Mouse (Mus musculus) layer of hippocampus, postnatal 36 days (tissue): ENCODE measurements around the gene Gm7694. TPM values are rescaled to one million over a fixed set of nuclear protein-coding genes. Genes with fewer than 3 reads are reported as not detected.

Experiments
- DNase-seq, 2 experiments: peaks; one replicate each; pipeline ENCODE4 v3.0.0; 2022
- total RNA-seq, 2 experiments: library from RNA; stranded (reverse); gene quantifications; 2 replicates each; pipeline ENCODE4 v1.2.3; 2021

The Gm7694 gene
- total RNA-seq, result 1 to 10 TPM; 3.7 to 5.0 TPM

- DNase-seq, result no peak
Observed at GRCm38 (mm10) chr1:170306232-170306631, at the start of gene Gm7694. Gene Gm7694, minus strand, starts transcription at chr1:170306332.

GRCm38 (mm10) chr1:170353335-170353734 is 47.2 kb upstream of the Gm7694 start:
- no peak for DNase-seq

DNA sequence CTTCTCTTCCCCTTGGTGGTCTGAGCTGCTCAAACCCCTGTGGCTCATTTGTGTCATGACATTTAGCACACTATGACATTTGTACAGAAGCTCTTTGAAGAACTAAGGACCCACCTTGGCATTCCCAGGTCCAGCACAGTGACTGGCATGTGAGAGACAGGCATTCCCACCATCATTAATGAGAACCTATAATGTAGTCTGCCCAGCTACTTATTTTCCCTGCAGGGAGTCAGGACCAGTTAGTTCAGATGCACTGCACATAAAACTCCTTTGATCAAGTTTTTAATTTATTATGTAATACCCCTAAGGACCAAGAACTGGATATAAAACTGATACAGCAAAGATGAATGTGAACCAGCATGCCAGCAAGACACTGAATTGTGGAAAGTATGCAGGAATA is 44.9 kb upstream of the Gm7694 start:
- no peak for DNase-seq

- no peak for DNase-seq
Observed at GRCm38 (mm10) chr1:170346266-170346665, 40.1 kb upstream of the Gm7694 start.

DNA sequence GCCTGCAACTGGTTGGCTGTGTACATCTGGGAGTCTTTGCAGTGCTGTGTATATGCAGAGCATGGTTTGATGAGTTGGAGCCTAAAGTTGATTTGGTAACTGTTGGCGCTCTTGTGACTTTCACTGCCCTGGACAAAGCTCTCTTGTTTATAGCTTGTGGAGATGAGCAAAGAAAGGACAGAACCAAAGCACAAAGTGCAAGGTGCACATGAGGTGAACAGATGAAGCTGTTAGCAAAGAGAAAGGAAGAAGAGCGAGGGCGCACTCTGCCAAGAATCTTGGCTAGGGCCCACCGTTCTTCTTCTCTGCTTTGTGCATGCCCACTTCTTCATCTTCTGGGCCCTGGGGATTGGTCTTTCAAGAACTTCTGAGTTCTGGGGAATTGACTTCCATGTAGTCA is 37.8 kb upstream of the Gm7694 start:
- no peak for DNase-seq

GRCm38 (mm10) chr1:170343081-170343480 is 36.9 kb upstream of the Gm7694 start:
- DNase-seq, result no peak

- DNase-seq, result no peak
Observed at GRCm38 (mm10) chr1:170339943-170340342, 33.8 kb upstream of the Gm7694 start.

- DNase-seq, result no peak
Observed at GRCm38 (mm10) chr1:170332775-170333174, 26.6 kb upstream of the Gm7694 start.

GRCm38 (mm10) chr1:170331926-170332325 is 25.8 kb upstream of the Gm7694 start:
- no peak for DNase-seq

DNA sequence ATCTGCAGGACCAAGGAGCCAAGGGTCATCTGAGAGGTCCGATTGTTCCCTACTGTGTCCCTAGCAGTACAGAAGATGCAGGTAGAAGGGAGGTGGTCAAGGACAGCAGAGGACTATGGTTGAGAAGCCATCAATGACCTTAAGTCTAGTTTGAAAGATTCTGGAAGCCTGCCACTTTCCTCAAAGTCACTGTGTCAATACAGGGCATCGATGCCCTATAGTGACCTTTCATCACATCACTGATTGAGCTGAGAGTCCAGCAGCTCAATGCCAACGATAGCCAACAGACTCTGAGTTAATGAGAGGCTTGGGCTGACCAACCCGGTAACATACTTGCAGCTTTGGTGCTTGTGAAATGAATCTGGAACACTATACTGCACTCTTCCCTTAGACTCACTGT is 19.1 kb upstream of the Gm7694 start:
- DNase-seq, result no peak

DNA sequence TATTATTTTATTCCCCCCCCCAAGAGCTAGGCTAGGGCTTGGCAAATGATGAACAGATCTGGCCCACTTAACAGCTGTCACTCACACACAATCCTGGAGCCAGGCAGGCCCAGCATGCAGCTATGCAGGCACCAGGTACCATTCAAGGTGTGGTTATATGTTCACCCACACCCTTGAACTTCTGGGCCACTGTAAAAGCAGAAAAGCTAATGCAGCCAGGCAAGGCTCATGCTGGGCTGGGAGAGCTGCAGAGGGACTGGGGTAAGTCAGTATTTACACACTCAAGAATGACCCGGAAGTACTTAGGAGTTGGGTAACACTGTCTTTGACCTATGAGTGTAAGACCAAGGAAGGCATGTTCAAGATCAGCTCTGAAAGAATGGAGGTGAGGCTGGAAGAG is 18.2 kb upstream of the Gm7694 start:
- no peak for DNase-seq

DNA sequence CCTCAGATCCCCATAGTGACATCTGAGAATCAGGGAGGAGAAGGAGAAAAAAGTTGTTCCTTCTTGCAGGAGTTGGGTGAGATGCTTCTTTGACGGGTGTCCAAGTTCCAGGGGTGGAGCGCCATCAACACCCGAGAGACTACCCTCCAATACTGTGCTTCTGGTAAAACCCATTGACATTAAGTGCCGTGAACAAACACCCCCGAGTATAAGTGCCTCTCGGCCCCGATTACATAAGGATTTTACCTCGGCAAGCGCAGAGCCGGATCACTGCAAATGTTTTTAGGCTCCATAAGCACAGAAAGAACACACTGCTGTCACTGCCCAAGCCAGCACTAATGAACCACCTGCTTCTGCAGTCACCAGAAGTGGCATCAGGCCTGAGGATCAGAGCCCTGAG is 16.9 kb upstream of the Gm7694 start:
- DNase-seq, result no peak

GRCm38 (mm10) chr1:170322046-170322445 is 15.9 kb upstream of the Gm7694 start:
- no peak for DNase-seq

DNA sequence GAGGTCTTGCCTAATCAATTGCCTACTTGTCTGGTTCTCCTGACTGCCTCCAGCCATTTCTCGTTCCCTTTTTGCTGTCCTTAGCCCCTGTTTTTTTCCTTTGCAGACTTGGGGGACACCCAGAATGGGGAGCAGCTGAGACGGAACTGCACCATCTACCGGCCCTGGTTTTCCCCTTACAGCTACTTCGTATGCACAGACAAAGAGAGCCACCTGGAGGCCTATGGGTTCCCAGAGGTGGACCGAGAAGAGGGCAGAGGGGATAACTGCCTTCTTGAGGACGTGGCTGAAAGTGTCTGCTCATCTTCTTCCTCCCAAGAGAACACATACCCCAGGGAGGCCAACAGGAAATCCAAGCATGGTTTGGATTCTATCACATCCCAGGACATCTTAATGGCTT is 5.3 kb upstream of the Gm7694 start:
- no peak for DNase-seq

DNA sequence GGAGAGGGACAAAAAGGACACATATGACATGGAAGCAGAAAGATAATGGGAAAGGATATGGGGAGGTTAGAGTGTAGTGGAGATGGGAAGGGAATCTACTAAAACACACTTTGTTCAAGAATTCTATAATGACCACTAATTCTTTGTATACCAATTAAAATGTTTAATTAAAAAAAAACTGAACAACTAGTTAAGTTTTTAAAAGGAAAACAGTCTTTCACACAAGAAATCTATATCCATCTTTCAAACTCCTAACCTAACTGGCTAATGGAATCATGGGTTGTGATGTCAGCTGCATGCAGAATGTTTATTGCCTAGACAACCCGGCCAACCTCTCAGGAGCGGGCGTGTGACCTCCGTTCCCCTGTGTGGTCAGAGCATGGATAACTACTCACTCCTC is 2.4 kb upstream of the Gm7694 start, which contains the start of gene Spata46:
TSS of gene Spata46 (plus strand) at position 301 of the 400 bp plus-strand sequence.
- DNase-seq, result no peak

GRCm38 (mm10) chr1:170305002-170305401 is 1.1 kb downstream of the Gm7694 start:
- DNase-seq, result no peak

DNA sequence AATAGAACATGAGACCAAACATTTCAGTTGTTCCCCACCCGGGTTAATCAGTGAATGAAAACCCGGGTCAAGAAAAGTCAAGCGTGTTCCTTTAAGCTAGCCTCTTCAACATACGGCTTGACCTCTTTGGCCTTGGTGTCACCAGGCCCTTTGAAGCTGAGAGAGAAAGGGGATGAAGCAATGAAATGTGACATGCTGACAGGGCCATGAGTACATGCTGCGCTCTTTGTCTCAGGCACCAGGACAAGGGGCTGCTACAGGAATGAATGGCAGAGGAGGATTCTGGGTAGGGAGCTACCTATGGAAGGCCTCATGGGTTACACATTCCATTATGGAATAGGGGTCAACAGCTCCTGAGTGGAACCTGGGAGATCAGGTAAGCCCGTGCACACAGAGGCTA is 3.0 kb downstream of the Gm7694 start:
- no peak for DNase-seq

DNA sequence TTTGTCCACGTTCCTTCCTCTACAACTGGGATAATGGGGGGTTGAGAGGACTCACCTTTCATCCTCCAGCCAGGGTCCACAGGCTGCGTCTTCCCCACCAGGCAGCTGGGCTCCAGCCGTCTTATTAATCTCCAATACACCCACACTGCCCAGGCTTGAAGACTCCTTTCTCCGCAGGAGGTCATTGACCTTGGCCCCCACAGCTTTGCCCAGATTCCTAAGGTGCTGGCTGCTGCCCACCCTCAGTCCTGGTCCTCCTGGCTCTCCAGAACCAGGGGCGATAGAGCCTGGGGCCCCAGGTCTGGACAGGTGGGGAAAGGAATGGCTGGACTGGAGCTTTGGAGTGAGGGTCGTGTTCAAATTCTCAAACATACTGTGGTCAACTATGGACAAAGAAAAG is 3.7 kb downstream of the Gm7694 start:
- DNase-seq, result no peak

GRCm38 (mm10) chr1:170301686-170302085 is 4.4 kb downstream of the Gm7694 start:
- DNase-seq, result no peak

GRCm38 (mm10) chr1:170299496-170299895 is 6.6 kb downstream of the Gm7694 start:
- DNase-seq, result no peak

GRCm38 (mm10) chr1:170294786-170295570 is 11.2 kb downstream of the Gm7694 start:
- DNase-seq, result peak in 1 of 2 experiments; percentile 9

DNA sequence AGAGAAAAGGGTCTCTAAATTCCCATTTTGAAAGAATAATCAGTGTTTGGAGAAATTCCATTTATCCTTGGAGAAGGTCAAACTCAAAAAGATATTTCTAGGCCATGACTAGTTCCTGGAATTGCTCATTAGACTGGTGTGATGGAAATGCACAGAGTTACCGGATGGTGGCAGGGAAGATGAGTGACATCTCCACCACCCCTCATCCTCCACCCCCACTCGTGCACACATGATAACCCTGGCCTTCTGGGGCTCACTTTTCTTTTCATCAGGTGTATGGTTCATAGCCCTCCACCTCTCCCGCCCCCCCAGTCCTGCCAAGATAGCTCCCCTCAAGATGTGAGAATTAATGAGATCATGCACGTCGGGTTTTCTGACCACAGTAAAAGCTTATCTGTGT is 12.9 kb downstream of the Gm7694 start:
- DNase-seq, result no peak

- peak; percentile 23 to 35 for DNase-seq
Observed at GRCm38 (mm10) chr1:170292239-170292951, 13.7 kb downstream of the Gm7694 start.
